Mouse (Mus musculus): ENCODE results near the gene Rhno1. TPM values are rescaled to one million over a fixed set of nuclear protein-coding genes. Genes with fewer than 3 reads are reported as not detected.

The Rhno1 gene
- total RNA-seq, 1 experiment: 31.1 TPM

- H3K9ac ChIP-seq (ENCODE audit: insufficient read depth, low read depth, low read length, poor library complexity, severe bottlenecking): no peak overlapping the region
- no peak for TF ChIP-seq HCFC1 (IDR thresholded peaks at IDR 0.05; ENCODE audit: borderline replicate concordance, insufficient read depth, low read length)
- no peak for TF ChIP-seq MAFK (IDR thresholded peaks at IDR 0.05; ENCODE audit: insufficient read depth, low read depth, low read length)
- TF ChIP-seq ZC3H11A (IDR thresholded peaks at IDR 0.05; ENCODE audit: borderline replicate concordance, low read depth, low read length): no peak
- TF ChIP-seq CHD2 (IDR thresholded peaks at IDR 0.05; ENCODE audit: low read depth, low read length): no peak
- no peak for TF ChIP-seq ZNF384 (IDR thresholded peaks at IDR 0.05; ENCODE audit: low read depth, low read length)
- no peaks in the 10 kb centered on the region for H3K36me3 ChIP-seq (ENCODE audit: control insufficient read depth, insufficient read depth, low read length, poor library complexity, severe bottlenecking)
- DNase-seq (ENCODE audit: low read depth, low spot score): no peak
- H3K27ac ChIP-seq (ENCODE audit: insufficient read depth, low read depth, low read length, poor library complexity, severe bottlenecking): no peak overlapping the region
- no peak overlapping the region for H3K4me3 ChIP-seq (ENCODE audit: insufficient read depth in 1 of 2, low read depth in 1 of 2, low read length in 2 of 2, poor library complexity in 1 of 2, severe bottlenecking in 1 of 2)
- in situ Hi-C loops (cut with MboI; ENCODE audit: low sequenced_read_pairs in 2 of 2, unreplicated experiment in 2 of 2): no loop called here
- H3K4me1 ChIP-seq (ENCODE audit: control insufficient read depth in 2 of 2, insufficient read depth in 2 of 2, low read length in 2 of 2, poor library complexity in 1 of 2): peaks cover 6 to 20% of the 10 kb centered on the region in 2 experiments; a peak in 2 of 4 replicates
- H3K9me3 ChIP-seq (ENCODE audit: control insufficient read depth, insufficient read depth, low read depth, low read length): no peaks in the 10 kb centered on the region
Measured at GRCm38 (mm10) chr6:128338876-128339275, 23.8 kb downstream of the Rhno1 start.

GRCm38 (mm10) chr6:128337467-128337866 lies 25.2 kb downstream of the Rhno1 start:
- Histone ChIP-seq H3K4me1 (ENCODE audit: control insufficient read depth in 2 of 2, insufficient read depth in 2 of 2, low read length in 2 of 2, poor library complexity in 1 of 2) (peaks cover 12 to 26% of the 10 kb centered on the region in 2 experiments; a peak in 3 of 4 replicates), H3K4me3 (ENCODE audit: insufficient read depth in 1 of 2, low read depth in 1 of 2, low read length in 2 of 2, poor library complexity in 1 of 2, severe bottlenecking in 1 of 2) (no peak overlapping the region), H3K9me3 (ENCODE audit: control insufficient read depth, insufficient read depth, low read depth, low read length) (no peaks in the 10 kb centered on the region), H3K9ac (ENCODE audit: insufficient read depth, low read depth, low read length, poor library complexity, severe bottlenecking) (no peak overlapping the region), H3K36me3 (ENCODE audit: control insufficient read depth, insufficient read depth, low read length, poor library complexity, severe bottlenecking) (peaks cover 3% of the 10 kb centered on the region; the same call in 1 of the 2 replicates), H3K27ac (ENCODE audit: insufficient read depth, low read depth, low read length, poor library complexity, severe bottlenecking) (no peak overlapping the region)
- in situ Hi-C loops (cut with MboI; ENCODE audit: low sequenced_read_pairs in 2 of 2, unreplicated experiment in 2 of 2): no loop called here
- no peak for DNase-seq (ENCODE audit: low read depth, low spot score)
- TF ChIP-seq HCFC1 (IDR thresholded peaks at IDR 0.05; ENCODE audit: borderline replicate concordance, insufficient read depth, low read length) (no peak), CHD2 (IDR thresholded peaks at IDR 0.05; ENCODE audit: low read depth, low read length) (no peak), ZC3H11A (IDR thresholded peaks at IDR 0.05; ENCODE audit: borderline replicate concordance, low read depth, low read length) (no peak), ZNF384 (IDR thresholded peaks at IDR 0.05; ENCODE audit: low read depth, low read length) (no peak), MAFK (IDR thresholded peaks at IDR 0.05; ENCODE audit: insufficient read depth, low read depth, low read length) (no peak)

- Histone ChIP-seq H3K4me1 (ENCODE audit: control insufficient read depth in 2 of 2, insufficient read depth in 2 of 2, low read length in 2 of 2, poor library complexity in 1 of 2) (peaks cover 9 to 19% of the 10 kb centered on the region in 2 experiments; a peak in 3 of 4 replicates), H3K9ac (ENCODE audit: insufficient read depth, low read depth, low read length, poor library complexity, severe bottlenecking) (no peak overlapping the region), H3K27ac (ENCODE audit: insufficient read depth, low read depth, low read length, poor library complexity, severe bottlenecking) (peak overlapping the region; percentile 41), H3K4me3 (ENCODE audit: insufficient read depth in 1 of 2, low read depth in 1 of 2, low read length in 2 of 2, poor library complexity in 1 of 2, severe bottlenecking in 1 of 2) (peak overlapping the region in 1 of 2 experiments; percentile 13; a peak in 1 of 4 replicates), H3K36me3 (ENCODE audit: control insufficient read depth, insufficient read depth, low read length, poor library complexity, severe bottlenecking) (peaks cover 7% of the 10 kb centered on the region; the same call in 1 of the 2 replicates), H3K9me3 (ENCODE audit: control insufficient read depth, insufficient read depth, low read depth, low read length) (no peaks in the 10 kb centered on the region)
- in situ Hi-C loops (cut with MboI; ENCODE audit: low sequenced_read_pairs in 2 of 2, unreplicated experiment in 2 of 2): no loop called here
- TF ChIP-seq ZC3H11A (IDR thresholded peaks at IDR 0.05; ENCODE audit: borderline replicate concordance, low read depth, low read length) (no peak), HCFC1 (IDR thresholded peaks at IDR 0.05; ENCODE audit: borderline replicate concordance, insufficient read depth, low read length) (0 out of 2 replicates have a peak, but pooled peaks have one; percentile 22), ZNF384 (IDR thresholded peaks at IDR 0.05; ENCODE audit: low read depth, low read length) (peak; percentile 74), CHD2 (IDR thresholded peaks at IDR 0.05; ENCODE audit: low read depth, low read length) (no peak)
- peak; percentile 94 for DNase-seq (ENCODE audit: low read depth, low spot score)
Measured at GRCm38 (mm10) chr6:128334397-128335124, 28.1 kb downstream of the Rhno1 start.

GRCm38 (mm10) chr6:128318317-128318716 lies 44.4 kb downstream of the Rhno1 start:
- H3K4me3 ChIP-seq (ENCODE audit: insufficient read depth in 1 of 2, low read depth in 1 of 2, low read length in 2 of 2, poor library complexity in 1 of 2, severe bottlenecking in 1 of 2): no peak overlapping the region
- DNase-seq (ENCODE audit: low read depth, low spot score): peak; percentile 72
- no peak for TF ChIP-seq ZC3H11A (IDR thresholded peaks at IDR 0.05; ENCODE audit: borderline replicate concordance, low read depth, low read length)
- TF ChIP-seq CHD2 (IDR thresholded peaks at IDR 0.05; ENCODE audit: low read depth, low read length): no peak
- TF ChIP-seq HCFC1 (IDR thresholded peaks at IDR 0.05; ENCODE audit: borderline replicate concordance, insufficient read depth, low read length): no peak
- TF ChIP-seq ZNF384 (IDR thresholded peaks at IDR 0.05; ENCODE audit: low read depth, low read length): no peak
- TF ChIP-seq MAFK (IDR thresholded peaks at IDR 0.05; ENCODE audit: insufficient read depth, low read depth, low read length): no peak
- no peak overlapping the region for H3K9ac ChIP-seq (ENCODE audit: insufficient read depth, low read depth, low read length, poor library complexity, severe bottlenecking)
- peaks cover 18% of the 10 kb centered on the region for H3K36me3 ChIP-seq (ENCODE audit: control insufficient read depth, insufficient read depth, low read length, poor library complexity, severe bottlenecking)
- no peak overlapping the region for H3K27ac ChIP-seq (ENCODE audit: insufficient read depth, low read depth, low read length, poor library complexity, severe bottlenecking)
- peaks cover 0 to 6% of the 10 kb centered on the region in 2 experiments; a peak in 1 of 4 replicates for H3K4me1 ChIP-seq (ENCODE audit: control insufficient read depth in 2 of 2, insufficient read depth in 2 of 2, low read length in 2 of 2, poor library complexity in 1 of 2)
- in situ Hi-C loops (cut with MboI; ENCODE audit: low sequenced_read_pairs in 2 of 2, unreplicated experiment in 2 of 2): no loop called here
- H3K9me3 ChIP-seq (ENCODE audit: control insufficient read depth, insufficient read depth, low read depth, low read length): no peaks in the 10 kb centered on the region

Measured in ES-E14 (cell line).